Mouse (Mus musculus) liver, adult 2 months (tissue): ENCODE measurements around the gene Fgfr1op.

Experiments
- CTCF ChIP-seq: fragments of 200-500 bp; IDR thresholded peaks from 2 replicates; pipeline ENCODE4 v1.5.1; 2011; ENCODE audit warnings: low read depth, low read length, control low read depth
- POLR2A ChIP-seq: fragments of 200-500 bp; IDR thresholded peaks from 2 replicates; pipeline ENCODE4 v1.6.1; 2011; ENCODE audit warnings: low read length, control low read depth; ENCODE audit not compliant: insufficient read depth; ENCODE audit errors: extremely low read depth

DNA sequence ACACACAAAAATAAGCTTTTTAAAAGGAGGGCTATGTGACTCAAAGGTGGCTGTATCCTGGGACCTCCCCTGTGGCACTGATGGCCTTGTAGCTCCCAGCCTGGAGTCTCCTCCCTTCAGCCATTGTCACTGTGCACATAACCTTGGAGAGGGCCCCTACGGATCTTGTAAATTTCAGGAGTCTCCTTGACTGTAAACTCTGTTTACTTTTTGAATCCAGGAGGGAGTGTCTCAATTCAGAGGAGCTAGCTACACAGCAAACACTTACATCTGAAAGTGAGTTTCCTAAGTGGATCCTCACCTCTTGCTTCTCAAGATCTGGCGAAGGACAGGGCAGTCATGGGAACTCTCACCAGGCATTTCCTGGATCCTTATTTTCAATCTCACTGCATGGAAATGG is 78.8 kb downstream of the Fgfr1op start:
- no peak for TF ChIP-seq POLR2A
- no peak for TF ChIP-seq CTCF
